Mouse (Mus musculus) G1E (cell line): ENCODE results near the gene Bpifa1.
"Not testable (repeated sequence)": the region's sequence is repeated elsewhere in the genome, so short reads cannot be mapped to it uniquely, and the experiment has no call there.

Source experiments
- CTCF ChIP-seq: IDR thresholded peaks from 2 replicates; pipeline ENCODE4 v1.5.1; 2012; ENCODE audit warnings: low read depth, low read length, inconsistent platforms, mixed read lengths
- GATA1 ChIP-seq: IDR thresholded peaks from 2 replicates; pipeline ENCODE4 v1.6.1; 2012; ENCODE audit warnings: borderline replicate concordance, low read length, inconsistent platforms, mixed read lengths
- GATA2 ChIP-seq: IDR thresholded peaks from 2 replicates; pipeline ENCODE4 v1.6.1; 2012; ENCODE audit warnings: low read depth, low read length, inconsistent platforms, borderline replicate concordance
- POLR2AphosphoS5 ChIP-seq: IDR thresholded peaks from 2 replicates; pipeline ENCODE4 v1.6.1; 2012; ENCODE audit warnings: low read depth, low read length, inconsistent platforms; ENCODE audit not compliant: insufficient replicate concordance
- TAL1 ChIP-seq: conservative IDR thresholded peaks from 2 replicates; pipeline ENCODE4 v1.6.1; 2012; ENCODE audit warnings: low read depth, low read length, inconsistent platforms, mixed read lengths

DNA sequence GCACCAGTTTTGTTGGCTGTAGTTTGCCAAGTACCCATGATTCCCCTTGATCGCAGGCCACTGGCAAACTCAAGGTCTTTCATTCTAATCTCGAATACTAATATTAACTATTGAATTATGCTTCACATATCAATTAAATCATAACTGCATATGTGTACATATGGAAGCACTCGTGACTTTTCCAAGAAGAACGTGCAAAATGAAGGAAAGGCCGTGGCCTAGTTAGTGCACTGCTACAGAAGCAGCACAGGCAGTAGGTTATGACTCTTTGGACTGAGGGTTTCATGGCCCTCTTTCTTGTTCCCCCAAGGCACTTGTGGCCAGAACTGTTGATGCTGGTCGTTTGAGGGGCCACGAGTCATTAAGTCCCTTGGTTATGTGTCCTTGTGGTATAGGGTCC, 39.2 kb downstream of the Bpifa1 start:
- TF ChIP-seq TAL1, CTCF, GATA1, POLR2AphosphoS5, GATA2: not testable (repeated sequence)
